Comparison of ENCODE assay signal across 16 mouse cellular contexts in genomic region chr6:52626735-52627134, GRCm38 (mm10).
"Had no signal": no experiment of that assay in that cellular context is flagged by ENCODE, and none has a peak within 500 bp of the region (broad histone marks: within the 10 kb centered on the region; RNA-seq: fewer than 3 reads in every experiment).

No protein-coding gene starts in this region.

- ATAC-seq: intestine, postnatal 0 days had no signal

- H3K9me3 ChIP-seq: limb, embryonic 15.5 days; midbrain, embryonic 10.5 days; neural tube, embryonic 15.5 days had no signal

- H3K4me1 ChIP-seq: limb, embryonic 15.5 days; midbrain, embryonic 10.5 days; neural tube, embryonic 15.5 days had no signal

- DNase-seq: kidney, adult 8-10 months; kidney, postnatal 36 days; layer of hippocampus, adult 9-11 months; layer of hippocampus, postnatal 36 days; lung, embryonic 14.5 days; lung, postnatal 10 days; midbrain, embryonic 14.5 days; right cerebral cortex, postnatal 14 days; thymus, postnatal 36 days had no signal

- H3K27me3 ChIP-seq: limb, embryonic 15.5 days; neural tube, embryonic 15.5 days had no signal

- H3K4me2 ChIP-seq: limb, embryonic 15.5 days; lung, embryonic 14.5 days; neural tube, embryonic 15.5 days had no signal

- H3K9ac ChIP-seq: limb, embryonic 15.5 days; lung, embryonic 14.5 days; neural tube, embryonic 15.5 days had no signal

- H3K27ac ChIP-seq: kidney, postnatal 0 days; limb, embryonic 15.5 days; macrophage; midbrain, embryonic 10.5 days; neural tube, embryonic 15.5 days had no signal

- H3K4me3 ChIP-seq: limb, embryonic 15.5 days; midbrain, embryonic 10.5 days; myocyte; neural tube, embryonic 15.5 days had no signal
